Mouse (Mus musculus) small intestine, adult 2 months (tissue): ENCODE results near the gene Ascl3.

Experiments used
- CTCF ChIP-seq: fragments of 200-500 bp; IDR thresholded peaks from 2 replicates; pipeline ENCODE4 v1.5.1; 2012; ENCODE audit warnings: low read depth, mild to moderate bottlenecking, control low read depth, inconsistent platforms, low read length, moderate library complexity, mixed read lengths; ENCODE audit not compliant: insufficient replicate concordance, insufficient read length; ENCODE audit errors: extremely low read depth
- POLR2A ChIP-seq: fragments of 200-500 bp; IDR thresholded peaks from 2 replicates; pipeline ENCODE4 v1.6.1; 2012; ENCODE audit warnings: low read depth, mild to moderate bottlenecking, control low read depth, inconsistent platforms, low read length, moderate library complexity

- no peak for TF ChIP-seq CTCF
- TF ChIP-seq POLR2A, result no peak
Observed at GRCm38 (mm10) chr7:109702721-109703120, 28.8 kb downstream of the Ascl3 start.
